Mouse (Mus musculus) Patski (cell line): Measurements from ENCODE around the gene Ulk4. TPM values are rescaled to one million over a fixed set of nuclear protein-coding genes. Genes with fewer than 3 reads are reported as not detected.

Experiments used
- ATAC-seq: fragments of 100-300 bp; one replicate; pipeline ENCODE4 v1.8.0; 2021
- CTCF ChIA-PET: fragments of 350-600 bp; sonication (Branson Sonifier 250); formaldehyde crosslinking; loops from one replicate; lab custom pipeline; 2022; ENCODE audit warnings: inconsistent platforms; lab: Charles Lee
- POLR2A ChIA-PET: fragments of 350-600 bp; sonication (Branson Sonifier 250); formaldehyde crosslinking; loops from one replicate; lab custom pipeline; 2022; ENCODE audit warnings: antibody characterized with exemption, inconsistent platforms; lab: Charles Lee
- DNase-seq: peaks from one replicate; pipeline ENCODE4 v3.0.0-alpha.2; 2011; ENCODE audit warnings: low read depth, low spot score
- H3K27me3 ChIP-seq: fragments of 371-371 bp; one replicate; pipeline ENCODE4 v1.5.1; 2021
- CTCF ChIP-seq: fragments of 100-300 bp; IDR thresholded peaks from one replicate; pipeline ENCODE4 v1.5.1; 2021
- in situ Hi-C: fragments of 300-500 bp; cut with MboI; formaldehyde crosslinking; loops from 3 replicates; pipeline ENCODE4 v1.11.1; 2018; ENCODE audit warnings: low pct_unique_long_range_greater_than_20kb, mixed read lengths
- polyA plus RNA-seq: library from polyadenylated mRNA; unstranded; gene quantifications from one replicate; pipeline ENCODE4 v1.2.3, GENCODE M21; 2021

Ulk4 gene
- polyA plus RNA-seq, 1 experiment from 2014 or later = 6.2 TPM

GRCm38 (mm10) chr9:121161818-121162565 lies 115.0 kb downstream of the Ulk4 start:
- ATAC-seq (peak; percentile 81), DNase-seq (peak; percentile 33)
- ChIA-PET POLR2A (no interaction called here), CTCF (interaction anchor here (1.6 kb wide), 1 partner anchor 12 kb away, joined by 4 read pairs; no protein-coding TSS in a partner anchor)
- in situ Hi-C loops = loop anchor here (5.0 kb wide), 1 partner anchor 55 kb away; no protein-coding TSS in a partner anchor
- H3K27me3 ChIP-seq = no peaks in the 10 kb centered on the region
- TF ChIP-seq CTCF = no peak

DNA sequence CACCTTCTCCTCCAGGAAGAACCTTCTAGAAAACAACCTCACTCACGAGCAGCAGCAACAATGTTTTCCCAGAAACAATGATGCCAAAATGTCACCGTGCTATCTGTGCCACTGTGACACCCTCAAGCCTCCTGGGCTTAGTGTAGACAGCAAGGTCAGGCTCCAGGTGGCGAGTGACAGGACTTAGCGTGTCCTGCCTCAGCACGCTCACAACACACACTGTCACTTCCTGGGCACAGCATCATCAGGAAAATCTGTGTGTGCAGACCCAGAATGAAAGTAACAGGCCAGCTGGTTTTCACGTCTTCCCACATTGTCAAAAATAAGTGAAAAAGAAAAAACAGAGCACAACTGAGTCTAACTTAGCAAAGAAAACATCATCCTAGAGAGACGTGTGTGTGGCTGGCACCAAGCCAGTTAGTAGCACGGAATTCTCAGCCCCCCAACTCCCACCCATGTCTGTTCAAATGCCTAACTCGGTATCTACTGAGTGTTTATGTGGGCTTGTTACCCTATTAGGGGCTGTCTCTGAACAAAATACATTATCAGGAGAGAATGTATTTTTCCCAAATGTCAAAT lies 120.7 kb downstream of the Ulk4 start:
- ATAC-seq = no peak
- ChIA-PET POLR2A (no interaction called here), CTCF (no interaction called here)
- no peak for DNase-seq
- no peaks in the 10 kb centered on the region for H3K27me3 ChIP-seq
- no peak for TF ChIP-seq CTCF
- in situ Hi-C loops = no loop called here

- CTCF ChIA-PET = interaction anchor here (1.5 to 1.9 kb wide), 2 partner anchors 11 to 13 kb away, joined by 3 to 5 read pairs; no protein-coding TSS in a partner anchor
- DNase-seq (peak; percentile 24), ATAC-seq (peak; percentile 26)
- POLR2A ChIA-PET = no interaction called here
- no peak for TF ChIP-seq CTCF
- in situ Hi-C loops = no loop called here
- H3K27me3 ChIP-seq = no peaks in the 10 kb centered on the region
Observed at GRCm38 (mm10) chr9:121153276-121153675, 123.7 kb downstream of the Ulk4 start.

GRCm38 (mm10) chr9:121148602-121149001 lies 128.4 kb downstream of the Ulk4 start:
- ChIA-PET CTCF (no interaction called here), POLR2A (no interaction called here)
- TF ChIP-seq CTCF = no peak
- H3K27me3 ChIP-seq = no peaks in the 10 kb centered on the region
- DNase-seq = no peak
- in situ Hi-C loops = no loop called here
- ATAC-seq = no peak

DNA sequence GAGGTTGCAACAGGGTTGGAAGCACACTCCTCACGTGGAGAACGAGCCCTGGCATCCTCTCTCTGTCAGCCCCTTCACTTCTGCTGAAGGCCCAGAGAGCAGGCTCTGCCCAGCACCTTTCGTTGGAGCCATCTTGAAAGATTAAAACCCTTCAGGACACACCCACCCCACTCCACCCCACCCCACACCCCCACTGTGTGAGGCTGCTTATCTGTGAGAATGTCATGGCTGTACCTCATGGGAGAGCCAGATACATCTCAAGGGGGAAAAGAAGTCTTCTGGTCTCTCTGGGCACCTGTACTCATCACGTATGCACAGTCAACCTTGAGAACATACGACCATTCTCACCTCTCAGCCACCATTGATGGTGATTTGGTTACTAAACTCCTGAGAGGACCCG lies 133.8 kb downstream of the Ulk4 start:
- DNase-seq = no peak
- ChIA-PET POLR2A (no interaction called here), CTCF (no interaction called here)
- H3K27me3 ChIP-seq = no peaks in the 10 kb centered on the region
- no peak for TF ChIP-seq CTCF
- no peak for ATAC-seq
- in situ Hi-C loops = no loop called here

GRCm38 (mm10) chr9:121132549-121132948 lies 144.4 kb downstream of the Ulk4 start:
- no peak for ATAC-seq
- TF ChIP-seq CTCF = no peak
- CTCF ChIA-PET = interaction anchor here (1.0 to 1.4 kb wide), 2 partner anchors 24 to 25 kb away, joined by 3 read pairs; no protein-coding TSS in a partner anchor
- peak; percentile 33 for DNase-seq
- no peaks in the 10 kb centered on the region for H3K27me3 ChIP-seq
- POLR2A ChIA-PET = no interaction called here
- in situ Hi-C loops = no loop called here

DNA sequence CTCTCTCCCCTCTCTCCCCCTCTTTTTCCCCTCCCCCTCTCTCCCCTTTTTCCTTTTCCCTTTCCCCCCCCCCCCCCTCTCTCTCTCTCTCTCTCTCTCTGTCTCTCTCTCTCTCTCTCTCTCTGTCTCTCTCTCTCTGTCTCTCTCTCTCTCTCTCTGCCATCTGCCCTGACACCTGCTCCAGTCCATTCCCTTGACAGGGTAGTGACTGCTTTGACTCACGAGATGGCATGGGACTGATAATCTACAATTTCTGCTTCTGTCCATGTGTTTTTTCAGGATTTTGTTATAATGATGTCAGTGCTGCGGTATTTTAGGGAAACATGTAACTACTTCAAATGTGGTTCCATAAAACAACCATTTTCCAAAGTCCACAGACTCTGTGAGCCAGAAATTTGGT lies 147.5 kb downstream of the Ulk4 start:
- POLR2A ChIA-PET = no interaction called here
- no peak for TF ChIP-seq CTCF
- no peaks in the 10 kb centered on the region for H3K27me3 ChIP-seq
- DNase-seq = no peak
- in situ Hi-C loops = no loop called here
- CTCF ChIA-PET = interaction anchor here (1.7 kb wide), 1 partner anchor 11 kb away, joined by 6 read pairs; no protein-coding TSS in a partner anchor
- ATAC-seq = no peak

DNA sequence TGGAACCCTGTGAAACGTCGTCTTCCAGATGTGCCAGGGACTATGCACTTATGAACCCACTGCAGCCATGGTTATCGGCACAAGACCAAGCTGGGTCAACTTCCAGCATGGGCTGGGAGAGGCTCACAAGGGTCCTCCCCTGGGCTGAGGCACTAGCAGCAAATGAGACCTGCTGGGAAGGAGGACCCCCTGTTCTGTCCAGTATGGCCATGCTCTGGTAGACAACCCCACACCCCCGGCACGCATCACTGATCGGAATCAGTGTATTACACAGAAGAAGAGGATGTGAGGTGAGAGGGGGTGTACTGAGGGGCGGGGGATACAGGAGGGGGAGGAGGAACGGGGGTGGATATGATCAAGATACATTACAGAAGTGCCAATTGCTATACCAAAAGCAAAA lies 148.1 kb downstream of the Ulk4 start:
- in situ Hi-C loops = no loop called here
- no peak for DNase-seq

GRCm38 (mm10) chr9:121127025-121127424 lies 150.0 kb downstream of the Ulk4 start:
- DNase-seq = no peak
- no peak for ATAC-seq
- CTCF ChIA-PET = interaction anchor here (0.9 to 1.5 kb wide), 2 partner anchors 13 to 19 kb away, joined by 3 to 6 read pairs; no protein-coding TSS in a partner anchor
- POLR2A ChIA-PET = no interaction called here
- H3K27me3 ChIP-seq = no peaks in the 10 kb centered on the region
- no peak for TF ChIP-seq CTCF
- in situ Hi-C loops = no loop called here

More for the DNA sequence above, 148.1 kb downstream of the Ulk4 start:
- no peak for ATAC-seq
- POLR2A ChIA-PET = no interaction called here
- TF ChIP-seq CTCF = no peak
- CTCF ChIA-PET = no interaction called here
- H3K27me3 ChIP-seq = no peaks in the 10 kb centered on the region

- DNase-seq (no peak), ATAC-seq (no peak)
- TF ChIP-seq CTCF = no peak
- H3K27me3 ChIP-seq = no peaks in the 10 kb centered on the region
- ChIA-PET POLR2A (no interaction called here), CTCF (no interaction called here)
- in situ Hi-C loops = no loop called here
Observed at GRCm38 (mm10) chr9:121124705-121125104, 152.3 kb downstream of the Ulk4 start.

DNA sequence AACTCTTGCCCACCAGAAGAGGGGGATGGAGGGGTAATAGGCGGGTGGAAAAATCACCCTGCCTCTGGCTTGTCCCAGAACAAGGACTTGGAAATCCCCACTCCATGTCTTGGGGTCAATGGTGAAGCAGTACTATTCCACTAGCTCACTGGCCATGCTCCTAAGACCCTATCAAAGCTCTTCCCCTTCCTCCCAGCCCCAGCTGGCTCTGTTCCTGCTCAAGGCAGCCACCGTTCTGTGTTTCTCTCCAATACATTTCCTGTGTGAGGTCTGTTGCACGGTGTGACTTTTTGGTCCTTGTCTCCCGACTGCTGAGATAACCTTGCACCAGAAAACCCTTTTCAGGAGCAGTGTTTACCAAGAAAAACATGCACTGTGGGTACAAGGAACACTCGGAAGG lies 155.0 kb downstream of the Ulk4 start:
- ATAC-seq = no peak
- in situ Hi-C loops = no loop called here
- no peaks in the 10 kb centered on the region for H3K27me3 ChIP-seq
- TF ChIP-seq CTCF = no peak
- no peak for DNase-seq
- ChIA-PET POLR2A (no interaction called here), CTCF (interaction anchor here (1.2 kb wide), 1 partner anchor 10 kb away, joined by 3 read pairs; no protein-coding TSS in a partner anchor)
